Mouse (Mus musculus): Measurements from ENCODE around the gene Med11. TPM values are rescaled to one million over a fixed set of nuclear protein-coding genes. Genes with fewer than 3 reads are reported as not detected.

The Med11 gene
- polyA plus RNA-seq, 1 experiment, result 17.3 TPM

GRCm38 (mm10) chr11:70499566-70500475 lies 48.1 kb downstream of the Med11 start:
- DNase-seq (ENCODE audit: extremely low spot score in 1 of 2, low spot score in 1 of 2), result peak in 1 of 2 experiments; percentile 35

- DNase-seq (ENCODE audit: extremely low spot score in 1 of 2, low spot score in 1 of 2), result no peak
Observed at GRCm38 (mm10) chr11:70500476-70500812, 48.7 kb downstream of the Med11 start.

GRCm38 (mm10) chr11:70502018-70502417 lies 50.3 kb downstream of the Med11 start:
- DNase-seq (ENCODE audit: extremely low spot score in 1 of 2, low spot score in 1 of 2), result no peak

Other genes with a start within 250 kb of the Med11 start
- gene Slc16a11, start 239.2 kb upstream of the Med11 start, polyA plus RNA-seq (2012; rRNA removed), result 45.9 and 48.3 TPM in 2 replicates
- gene Slc16a13, start 230.9 kb upstream of the Med11 start, polyA plus RNA-seq (2012; rRNA removed), result 5.5 and 7.7 TPM in 2 replicates
- gene Bcl6b, start 222.1 kb upstream of the Med11 start, polyA plus RNA-seq (2012; rRNA removed), result 1.5 and 1.9 TPM in 2 replicates
- 73.4 and 85.4 TPM in 2 replicates for gene 0610010K14Rik, start 214.0 kb upstream of the Med11 start, polyA plus RNA-seq (2012; rRNA removed)
- gene Gm21988, start 212.1 kb upstream of the Med11 start, polyA plus RNA-seq (2012; rRNA removed), result 10.7 and 11.8 TPM in 2 replicates
- gene Rnasek, start 212.1 kb upstream of the Med11 start, polyA plus RNA-seq (2012; rRNA removed), result 321 and 335 TPM in 2 replicates
- 3.5 and 4.0 TPM in 2 replicates for gene Alox12, start 196.6 kb upstream of the Med11 start, polyA plus RNA-seq (2012; rRNA removed)
- gene Alox12e, start 129.3 kb upstream of the Med11 start, polyA plus RNA-seq (2012; rRNA removed), result 0.13 and 0.24 TPM in 2 replicates
- gene Alox15, start 99.9 kb upstream of the Med11 start, polyA plus RNA-seq (2012; rRNA removed), result 0.26 and 0.84 TPM in 2 replicates
- gene Pelp1, start 41.9 kb upstream of the Med11 start, polyA plus RNA-seq (2012; rRNA removed), result 19.3 and 20.9 TPM in 2 replicates
- 64.1 and 69.8 TPM in 2 replicates for gene Arrb2, start 19.3 kb upstream of the Med11 start, polyA plus RNA-seq (2012; rRNA removed)
- 0.57 and 0.72 TPM in 2 replicates for gene Zmynd15, start 7.5 kb downstream of the Med11 start, polyA plus RNA-seq (2012; rRNA removed)
- 3.2 and 3.7 TPM in 2 replicates for gene Cxcl16, start 8.1 kb downstream of the Med11 start, polyA plus RNA-seq (2012; rRNA removed)
- gene Tm4sf5, start 53.3 kb downstream of the Med11 start, polyA plus RNA-seq (2012; rRNA removed), result 0.65 and 1.1 TPM in 2 replicates
- gene Vmo1, start 62.7 kb downstream of the Med11 start, polyA plus RNA-seq (2012; rRNA removed), result 1.6 and 4.3 TPM in 2 replicates
- gene Gltpd2, start 67.3 kb downstream of the Med11 start, polyA plus RNA-seq (2012; rRNA removed), result 0.13 TPM in 1 of 2 replicates, not detected in the other
- gene Psmb6, start 73.4 kb downstream of the Med11 start, polyA plus RNA-seq (2012; rRNA removed), result 245 and 249 TPM in 2 replicates
- gene Gm40193, start 81.0 kb downstream of the Med11 start, polyA plus RNA-seq (2012; rRNA removed), result not detected in 2 replicates
- gene Pld2, start 88.1 kb downstream of the Med11 start, polyA plus RNA-seq (2012; rRNA removed), result 23.4 and 28.6 TPM in 2 replicates
- 285 and 322 TPM in 2 replicates for gene Mink1, start 111.0 kb downstream of the Med11 start, polyA plus RNA-seq (2012; rRNA removed)
- gene 4930544D05Rik, start 163.9 kb downstream of the Med11 start, polyA plus RNA-seq (2012; rRNA removed), result not detected in 2 replicates
- 0.30 and 0.42 TPM in 2 replicates for gene Chrne, start 167.3 kb downstream of the Med11 start, polyA plus RNA-seq (2012; rRNA removed)
- not detected in 2 replicates for gene Gp1ba, start 187.2 kb downstream of the Med11 start, polyA plus RNA-seq (2012; rRNA removed)
- gene Rnf167, start 195.3 kb downstream of the Med11 start, polyA plus RNA-seq (2012; rRNA removed), result 119 and 125 TPM in 2 replicates
- 132 and 138 TPM in 2 replicates for gene Slc25a11, start 195.6 kb downstream of the Med11 start, polyA plus RNA-seq (2012; rRNA removed)
- 273 and 299 TPM in 2 replicates for gene Pfn1, start 202.7 kb downstream of the Med11 start, polyA plus RNA-seq (2012; rRNA removed)
- 23.9 and 28.4 TPM in 2 replicates for gene Eno3, start 205.3 kb downstream of the Med11 start, polyA plus RNA-seq (2012; rRNA removed)
- gene Spag7, start 217.5 kb downstream of the Med11 start, polyA plus RNA-seq (2012; rRNA removed), result 93.4 and 104 TPM in 2 replicates
- gene Camta2, start 236.2 kb downstream of the Med11 start, polyA plus RNA-seq (2012; rRNA removed), result 95.6 and 121 TPM in 2 replicates
- 3.5 and 3.9 TPM in 2 replicates for gene Inca1, start 248.2 kb downstream of the Med11 start, polyA plus RNA-seq (2012; rRNA removed)
- 45.2 and 48.5 TPM in 2 replicates for gene Kif1c, start 248.6 kb downstream of the Med11 start, polyA plus RNA-seq (2012; rRNA removed)

Measured in frontal cortex, adult 2 months (tissue).